Mouse (Mus musculus): Measurements from ENCODE around the gene Eif6. TPM values are rescaled to one million over a fixed set of nuclear protein-coding genes. Genes with fewer than 3 reads are reported as not detected.

The Eif6 gene
- total and polyA plus RNA-seq, 3 experiments: 349 to 408 TPM; not detected in 1

DNA sequence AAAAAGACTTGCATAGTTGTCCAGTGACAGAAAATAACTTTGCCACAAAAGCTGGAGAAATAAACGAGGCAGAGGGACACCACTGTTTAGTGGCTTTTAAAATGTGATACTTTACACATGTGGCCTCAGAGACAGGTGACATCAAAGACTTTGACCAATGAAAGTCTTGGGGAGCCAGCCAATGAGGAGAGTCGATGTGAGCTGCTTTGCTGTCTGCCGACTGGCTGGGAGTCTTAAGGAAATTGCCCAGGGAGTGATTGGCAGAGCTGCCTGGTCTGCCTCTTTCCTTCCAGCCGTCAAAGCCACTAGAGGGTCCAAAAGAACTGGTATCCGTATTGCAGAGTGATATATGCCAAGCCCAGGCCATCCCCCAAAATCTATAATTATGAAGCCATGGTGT is 11.9 kb downstream of the Eif6 start:
- Histone ChIP-seq H3K27ac (ENCODE audit: control insufficient read depth, low read depth, low read length) (no peak overlapping the region), H3K9ac (ENCODE audit: control insufficient read depth, low read depth, low read length, poor library complexity, severe bottlenecking) (no peak overlapping the region), H3K36me3 (ENCODE audit: control insufficient read depth in 1 of 2, insufficient read depth in 2 of 2, low read length in 2 of 2) (peaks cover 0 to 4% of the 10 kb centered on the region in 2 experiments; a peak in 2 of 4 replicates), H3K27me3 (ENCODE audit: control insufficient read depth in 1 of 2, insufficient read depth in 2 of 2, low read length in 2 of 2) (no peaks in the 10 kb centered on the region), H3K9me3 (replicated peaks; ENCODE audit: insufficient read depth, low read length) (no peaks in the 10 kb centered on the region), H3K4me1 (ENCODE audit: control insufficient read depth in 1 of 2, insufficient read depth in 2 of 2, low read length in 2 of 2) (peaks cover 2 to 6% of the 10 kb centered on the region in 2 experiments), H3K79me2 (ENCODE audit: control insufficient read depth, insufficient read depth, low read length, poor library complexity) (no peaks in the 10 kb centered on the region), H3K4me3 (ENCODE audit: control insufficient read depth in 1 of 2, insufficient read depth in 1 of 2, low read depth in 2 of 2, low read length in 2 of 2) (no peak overlapping the region)
- TF ChIP-seq CHD2 (IDR thresholded peaks at IDR 0.05; ENCODE audit: low read length) (peak; percentile 86), NELFE (IDR thresholded peaks at IDR 0.05; ENCODE audit: low read depth, low read length) (no peak)
- peak; percentile 82 for DNase-seq (ENCODE audit: low read depth, low spot score)

DNA sequence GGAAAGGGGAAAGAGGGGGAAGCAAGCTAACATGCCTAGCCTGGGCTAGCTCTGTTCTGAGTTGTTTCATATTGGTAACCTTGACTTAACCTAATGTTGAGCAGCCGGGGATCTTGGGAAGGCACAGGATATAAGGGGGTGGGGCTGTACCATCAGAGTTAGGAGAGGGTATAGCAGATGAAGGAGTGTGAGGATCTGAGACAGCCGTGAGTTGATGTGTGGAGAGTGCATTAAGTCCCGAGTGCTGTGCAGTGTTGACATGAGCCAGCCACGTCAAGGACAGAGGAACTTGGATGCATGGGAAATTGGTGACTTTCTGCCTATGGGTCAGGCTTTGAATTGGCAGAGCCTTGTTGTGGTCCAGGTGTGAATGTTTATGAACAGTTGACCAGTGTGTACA is 14.1 kb downstream of the Eif6 start:
- Histone ChIP-seq H3K27ac (ENCODE audit: control insufficient read depth, low read depth, low read length) (no peak overlapping the region), H3K79me2 (ENCODE audit: control insufficient read depth, insufficient read depth, low read length, poor library complexity) (no peaks in the 10 kb centered on the region), H3K27me3 (ENCODE audit: control insufficient read depth in 1 of 2, insufficient read depth in 2 of 2, low read length in 2 of 2) (no peaks in the 10 kb centered on the region), H3K9ac (ENCODE audit: control insufficient read depth, low read depth, low read length, poor library complexity, severe bottlenecking) (no peak overlapping the region), H3K9me3 (replicated peaks; ENCODE audit: insufficient read depth, low read length) (no peaks in the 10 kb centered on the region), H3K4me1 (ENCODE audit: control insufficient read depth in 1 of 2, insufficient read depth in 2 of 2, low read length in 2 of 2) (peaks cover 0 to 4% of the 10 kb centered on the region in 2 experiments; a peak in 2 of 4 replicates), H3K36me3 (ENCODE audit: control insufficient read depth in 1 of 2, insufficient read depth in 2 of 2, low read length in 2 of 2) (peaks cover 0 to 2% of the 10 kb centered on the region in 2 experiments; a peak in 1 of 4 replicates), H3K4me3 (ENCODE audit: control insufficient read depth in 1 of 2, insufficient read depth in 1 of 2, low read depth in 2 of 2, low read length in 2 of 2) (no peak overlapping the region)
- no peak for DNase-seq (ENCODE audit: low read depth, low spot score)
- TF ChIP-seq MAZ (IDR thresholded peaks at IDR 0.05; ENCODE audit: low read depth, low read length) (no peak), ZMIZ1 (IDR thresholded peaks at IDR 0.05; ENCODE audit: low read depth, low read length) (no peak), MYC (IDR thresholded peaks at IDR 0.05; ENCODE audit: low read depth, low read length) (no peak), ZNF384 (IDR thresholded peaks at IDR 0.05; ENCODE audit: low read depth, low read length) (no peak), RCOR1 (IDR thresholded peaks at IDR 0.05; ENCODE audit: low read depth, low read length) (no peak), MAFK (IDR thresholded peaks at IDR 0.05; ENCODE audit: borderline replicate concordance, low read depth, low read length) (no peak), HCFC1 (IDR thresholded peaks at IDR 0.05; ENCODE audit: low read depth, low read length) (no peak), ZC3H11A (IDR thresholded peaks at IDR 0.05; ENCODE audit: low read depth, low read length) (no peak)

DNA sequence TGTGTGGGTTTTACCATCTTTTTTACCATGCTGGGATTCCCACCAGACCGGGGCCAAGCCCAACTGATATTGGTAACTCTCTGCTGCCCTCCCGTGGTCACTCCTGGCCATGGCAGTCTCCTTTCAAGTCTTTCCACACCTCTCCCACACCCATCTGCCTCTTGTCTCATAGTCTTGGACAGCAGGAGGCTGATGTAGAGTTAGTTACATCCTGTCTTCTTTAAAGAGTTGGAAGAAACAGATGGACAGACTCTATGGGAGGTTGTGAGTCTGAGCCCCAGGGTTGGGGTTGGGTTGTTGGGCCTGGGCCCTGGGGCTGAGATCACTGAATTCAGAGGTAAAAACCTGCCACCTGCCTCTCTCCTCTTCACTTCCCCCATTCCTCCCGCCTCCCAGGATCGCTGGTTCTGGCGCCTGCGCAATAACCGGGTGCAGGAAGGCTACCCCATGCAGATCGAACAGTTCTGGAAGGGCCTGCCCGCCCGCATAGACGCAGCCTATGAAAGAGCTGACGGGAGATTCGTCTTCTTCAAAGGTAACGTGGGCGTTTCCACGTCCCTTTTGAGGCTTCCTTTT is 14.8 kb downstream of the Eif6 start:
- H3K9ac ChIP-seq (ENCODE audit: control insufficient read depth, low read depth, low read length, poor library complexity, severe bottlenecking): 0 out of 2 replicates have a peak overlapping the region, but pooled peaks have one; percentile 1
- no peaks in the 10 kb centered on the region for H3K79me2 ChIP-seq (ENCODE audit: control insufficient read depth, insufficient read depth, low read length, poor library complexity)
- no peaks in the 10 kb centered on the region for H3K27me3 ChIP-seq (ENCODE audit: control insufficient read depth in 1 of 2, insufficient read depth in 2 of 2, low read length in 2 of 2)
- no peaks in the 10 kb centered on the region for H3K9me3 ChIP-seq (replicated peaks; ENCODE audit: insufficient read depth, low read length)
- H3K27ac ChIP-seq (ENCODE audit: control insufficient read depth, low read depth, low read length): no peak overlapping the region
- H3K4me3 ChIP-seq (ENCODE audit: control insufficient read depth in 1 of 2, insufficient read depth in 1 of 2, low read depth in 2 of 2, low read length in 2 of 2): no peak overlapping the region
- DNase-seq (ENCODE audit: low read depth, low spot score): peak; percentile 82
- peaks cover 0 to 2% of the 10 kb centered on the region in 2 experiments; a peak in 1 of 4 replicates for H3K36me3 ChIP-seq (ENCODE audit: control insufficient read depth in 1 of 2, insufficient read depth in 2 of 2, low read length in 2 of 2)
- H3K4me1 ChIP-seq (ENCODE audit: control insufficient read depth in 1 of 2, insufficient read depth in 2 of 2, low read length in 2 of 2): peaks cover 0 to 4% of the 10 kb centered on the region in 2 experiments; a peak in 2 of 4 replicates
- no peak for TF ChIP-seq ELF1 (IDR thresholded peaks at IDR 0.05; ENCODE audit: low read depth, low read length)
- no peak for TF ChIP-seq RCOR1 (IDR thresholded peaks at IDR 0.05; ENCODE audit: low read depth, low read length)
- TF ChIP-seq TBP (IDR thresholded peaks at IDR 0.05; ENCODE audit: low read depth, low read length): no peak
- no peak for TF ChIP-seq POLR2A (IDR thresholded peaks at IDR 0.05; ENCODE audit: control insufficient read depth in 1 of 2, insufficient read depth in 1 of 2, low read depth in 1 of 2, low read length in 2 of 2, poor library complexity in 1 of 2)
- TF ChIP-seq CTCF (IDR thresholded peaks at IDR 0.05 in 2 of 3, conservative IDR thresholded peaks at IDR 0.05 in 1 of 3; ENCODE audit: control insufficient read depth in 1 of 3, insufficient read depth in 1 of 3, low read depth in 2 of 3, low read length in 3 of 3, poor library complexity in 1 of 3, severe bottlenecking in 1 of 3): peak; percentile 89 to 98 (median 95)
- no peak for TF ChIP-seq MEF2A (IDR thresholded peaks at IDR 0.05; ENCODE audit: extremely low read depth, insufficient replicate concordance, low read depth, low read length, poor library complexity, severe bottlenecking)
- no peak for TF ChIP-seq USF2 (IDR thresholded peaks at IDR 0.05; ENCODE audit: borderline replicate concordance in 1 of 2, insufficient read depth in 1 of 2, low read depth in 1 of 2, low read length in 2 of 2)
- TF ChIP-seq NELFE (IDR thresholded peaks at IDR 0.05; ENCODE audit: low read depth, low read length): no peak
- no peak for TF ChIP-seq HCFC1 (IDR thresholded peaks at IDR 0.05; ENCODE audit: low read depth, low read length)
- TF ChIP-seq ZMIZ1 (IDR thresholded peaks at IDR 0.05; ENCODE audit: low read depth, low read length): no peak
- no peak for TF ChIP-seq MYB (IDR thresholded peaks at IDR 0.05; ENCODE audit: low read depth, low read length)
- TF ChIP-seq POLR2AphosphoS2 (IDR thresholded peaks at IDR 0.05; ENCODE audit: low read length): no peak
- TF ChIP-seq GABPA (IDR thresholded peaks at IDR 0.05; ENCODE audit: low read depth, low read length): no peak
- no peak for TF ChIP-seq ETS1 (IDR thresholded peaks at IDR 0.05; ENCODE audit: low read depth, low read length)
- no peak for TF ChIP-seq ZNF384 (IDR thresholded peaks at IDR 0.05; ENCODE audit: low read depth, low read length)
- TF ChIP-seq MAX (IDR thresholded peaks at IDR 0.05; ENCODE audit: low read length): no peak
- no peak for TF ChIP-seq MYC (IDR thresholded peaks at IDR 0.05; ENCODE audit: low read depth, low read length)
- TF ChIP-seq KAT2A (conservative IDR thresholded peaks at IDR 0.05; ENCODE audit: low read depth, low read length): no peak
- no peak for TF ChIP-seq MAFK (IDR thresholded peaks at IDR 0.05; ENCODE audit: borderline replicate concordance, low read depth, low read length)
- TF ChIP-seq POLR2AphosphoS5 (IDR thresholded peaks at IDR 0.05; ENCODE audit: borderline replicate concordance, low read depth, low read length): no peak
- peak; percentile 55 for TF ChIP-seq ZC3H11A (IDR thresholded peaks at IDR 0.05; ENCODE audit: low read depth, low read length)

All from MEL (cell line).